Comparison of ENCODE assay signal across 8 mouse cellular contexts in the genomic region with DNA sequence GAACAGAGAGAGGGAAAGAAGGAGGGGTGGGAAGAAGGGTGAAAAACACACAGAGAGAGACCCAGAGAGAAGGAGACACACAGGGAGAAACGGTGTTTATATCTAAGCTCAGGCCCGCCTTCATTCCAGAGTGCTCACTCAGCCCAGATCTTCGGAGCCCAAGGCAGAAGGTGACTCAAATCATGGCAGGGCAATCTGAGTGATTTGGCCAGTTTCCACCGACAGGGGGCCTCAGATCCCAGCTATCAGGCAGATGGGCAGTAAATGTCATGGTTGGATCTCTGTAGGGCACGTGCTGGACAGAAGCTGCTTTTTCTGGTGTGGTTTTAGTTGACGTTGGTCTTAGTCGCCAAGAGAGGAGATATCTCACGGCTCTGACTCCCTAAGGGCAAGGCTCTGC. TPM values are rescaled to one million over a fixed set of nuclear protein-coding genes. Genes with fewer than 3 reads are reported as not detected.
DNase-seq lines count a peak whose midpoint lies in the region; ATAC-seq and TF ChIP-seq lines count a peak whose summit lies in the region.

No protein-coding gene starts in this region.

- peaks cover 6% of the 10 kb centered on the region for H3K4me1 ChIP-seq in forebrain, embryonic 15.5 days
- peaks cover 4% of the 10 kb centered on the region for H3K4me1 ChIP-seq in lung, embryonic 16.5 days (replicated peaks; ENCODE audit: control insufficient read depth, insufficient read depth, low read length)
- H3K4me1 ChIP-seq in olfactory bulb, adult 2 months (ENCODE audit: control insufficient read depth, insufficient read depth, low read length), result peaks cover 12% of the 10 kb centered on the region

- peak; percentile 35; the same call in 1 of the 2 replicates for TF ChIP-seq CTCF in olfactory bulb, adult 2 months (IDR thresholded peaks at IDR 0.05; ENCODE audit: insufficient read depth, low read depth, low read length)

- 5% methylated on average over 8 of the region's 8 CpGs for WGBS in forebrain, embryonic 15.5 days
- 7% methylated on average over 8 of the region's 8 CpGs for WGBS in large intestine, adult 2 months
- 8% methylated on average over 8 of the region's 8 CpGs for WGBS in lung, embryonic 16.5 days
- 17% methylated on average over 8 of the region's 8 CpGs for WGBS in olfactory bulb, adult 2 months

- no peaks in the 10 kb centered on the region for H3K36me3 ChIP-seq in forebrain, embryonic 15.5 days
- no peaks in the 10 kb centered on the region for H3K36me3 ChIP-seq in lung, embryonic 16.5 days (ENCODE audit: control insufficient read depth, insufficient read depth, low read length)

- no peaks in the 10 kb centered on the region for H3K27me3 ChIP-seq in forebrain, embryonic 15.5 days
- H3K27me3 ChIP-seq in lung, embryonic 16.5 days (ENCODE audit: control insufficient read depth, insufficient read depth, low read depth, low read length), result no peaks in the 10 kb centered on the region

- intact Hi-C loops in heart, postnatal 36 days (cut with DNase I), result no loop called here

- peak overlapping the region; percentile 21 for H3K4me3 ChIP-seq in forebrain, embryonic 15.5 days
- H3K4me3 ChIP-seq in lung, embryonic 16.5 days (ENCODE audit: low read length), result peak overlapping the region; percentile 21; the same call in 1 of the 2 replicates
- no peak overlapping the region for H3K4me3 ChIP-seq in olfactory bulb, adult 2 months (ENCODE audit: insufficient read depth, low read depth, low read length)

- H3K27ac ChIP-seq in forebrain, embryonic 15.5 days (replicated peaks), result no peak overlapping the region
- H3K27ac ChIP-seq in lung, embryonic 16.5 days (ENCODE audit: low read length), result peak overlapping the region; percentile 49; the same call in 1 of the 2 replicates
- peak overlapping the region; percentile 52 for H3K27ac ChIP-seq in olfactory bulb, adult 2 months (ENCODE audit: insufficient read depth, low read depth, low read length)

- peak overlapping the region; percentile 16; the same call in 1 of the 2 replicates for H3K9ac ChIP-seq in forebrain, embryonic 15.5 days (replicated peaks)
- peak overlapping the region; percentile 52 for H3K9ac ChIP-seq in lung, embryonic 16.5 days (ENCODE audit: low read length)

- TF ChIP-seq POLR2A in olfactory bulb, adult 2 months (IDR thresholded peaks at IDR 0.05; ENCODE audit: insufficient read depth, low read depth, low read length), result 0 out of 2 replicates have a peak, but pooled peaks have one; percentile 4

- H3K9me3 ChIP-seq in forebrain, embryonic 15.5 days, result no peaks in the 10 kb centered on the region
- H3K9me3 ChIP-seq in lung, embryonic 16.5 days (ENCODE audit: control insufficient read depth, low read length), result no peaks in the 10 kb centered on the region

- peak overlapping the region; percentile 45 for H3K4me2 ChIP-seq in forebrain, embryonic 15.5 days (replicated peaks)
- H3K4me2 ChIP-seq in lung, embryonic 16.5 days (ENCODE audit: low read depth, low read length), result peak overlapping the region; percentile 51

- peak; percentile 51 for ATAC-seq in forebrain, embryonic 15.5 days (replicated peaks)
- ATAC-seq in lung, embryonic 16.5 days (ENCODE audit: low read depth), result peak; percentile 56

- DNase-seq in ES-CJ7 (ENCODE audit: low read depth, low spot score), result peak; percentile 86
- DNase-seq in cerebellum, adult 11-12 months, result peak; percentile 72
- DNase-seq in heart, postnatal 36 days, result peak; percentile 53 to 71
- DNase-seq in large intestine, adult 2 months (ENCODE audit: low read depth, low spot score), result peak; percentile 61
- DNase-seq in thymus, postnatal 36 days, result peak; percentile 24 to 37

RNA-seq across cellular contexts. Expression of a gene that starts 57.6 kb away (rescaled TPM):
- 194 and 203 TPM in 2 replicates for polyA plus RNA-seq in forebrain, embryonic 15.5 days (2015; fragmentation: Nextera tagmentation; extraction: Ambion mirVana)
- 1 to 10 TPM; 3.7 to 3.8 TPM for total RNA-seq in heart, postnatal 36 days (2021)
- 373 and 445 TPM in 2 replicates for polyA plus RNA-seq in large intestine, adult 2 months (2012; rRNA removed)
- polyA plus RNA-seq in lung, embryonic 16.5 days (2015; fragmentation: Nextera tagmentation; extraction: Ambion mirVana), result 21.1 and 22.2 TPM in 2 replicates
- polyA plus RNA-seq in olfactory bulb, adult 2 months (2012; ENCODE audit: insufficient read depth, insufficient read length, low replicate concordance, missing spikeins), result not detected in 2 replicates

Comparison
In these comparisons a context has a peak if more than half of its experiments do, and no peak if none do; other contexts are left out.
1. DNase-seq: peak in every context shown above with its lines; median percentile 86 in ES-CJ7; 72 in cerebellum, adult 11-12 months; 62 in heart, postnatal 36 days; 61 in large intestine, adult 2 months; 30 in thymus, postnatal 36 days.
2. RNA of a gene that starts 57.6 kb away (polyA plus RNA-seq): 373 to 445 TPM in large intestine, adult 2 months, 194 to 203 TPM in forebrain, embryonic 15.5 days and 21.1 to 22.2 TPM in lung, embryonic 16.5 days; not detected in olfactory bulb, adult 2 months; every median in the first group is over 10 times any median in the second.